Mouse (Mus musculus): ENCODE data around the gene Rps6ka2. TPM values are rescaled to one million over a fixed set of nuclear protein-coding genes. Genes with fewer than 3 reads are reported as not detected.
"Not testable (repeated sequence)": the region's sequence is repeated elsewhere in the genome, so short reads cannot be mapped to it uniquely, and the experiment has no call there.

Gene Rps6ka2
- polyA plus RNA-seq, 1 experiment = 15.0 TPM

GRCm38 (mm10) chr17:7170304-7171295 lies 685 bp downstream of the Rps6ka2 start:
- no peak for DNase-seq (ENCODE audit: low read depth)

GRCm38 (mm10) chr17:7173331-7174028 lies 3.6 kb downstream of the Rps6ka2 start:
- DNase-seq (ENCODE audit: low read depth) = no peak

GRCm38 (mm10) chr17:7175293-7175692 lies 5.4 kb downstream of the Rps6ka2 start:
- no peak for DNase-seq (ENCODE audit: low read depth)

- no peak for DNase-seq (ENCODE audit: low read depth)
These were observed 6.5 kb downstream of the Rps6ka2 start for GRCm38 (mm10) chr17:7176394-7176793.

GRCm38 (mm10) chr17:7178196-7178595 lies 8.3 kb downstream of the Rps6ka2 start:
- DNase-seq (ENCODE audit: low read depth) = no peak

- no peak for DNase-seq (ENCODE audit: low read depth)
These were observed 12.3 kb downstream of the Rps6ka2 start for GRCm38 (mm10) chr17:7182187-7182586.

- DNase-seq (ENCODE audit: low read depth) = not testable (repeated sequence)
These were observed 17.1 kb downstream of the Rps6ka2 start for GRCm38 (mm10) chr17:7187037-7187436.

GRCm38 (mm10) chr17:7189425-7189824 lies 19.5 kb downstream of the Rps6ka2 start:
- no peak for DNase-seq (ENCODE audit: low read depth)

- DNase-seq (ENCODE audit: low read depth) = no peak
These were observed 20.1 kb downstream of the Rps6ka2 start for GRCm38 (mm10) chr17:7189975-7190374.

GRCm38 (mm10) chr17:7194140-7194840 lies 24.4 kb downstream of the Rps6ka2 start:
- no peak for DNase-seq (ENCODE audit: low read depth)

GRCm38 (mm10) chr17:7197121-7197925 lies 27.4 kb downstream of the Rps6ka2 start:
- no peak for DNase-seq (ENCODE audit: low read depth)

GRCm38 (mm10) chr17:7204771-7205406 lies 35.0 kb downstream of the Rps6ka2 start:
- DNase-seq (ENCODE audit: low read depth) = no peak

GRCm38 (mm10) chr17:7206434-7207145 lies 36.7 kb downstream of the Rps6ka2 start:
- DNase-seq (ENCODE audit: low read depth) = no peak

- no peak for DNase-seq (ENCODE audit: low read depth)
These were observed 40.7 kb downstream of the Rps6ka2 start for GRCm38 (mm10) chr17:7210648-7211047.

GRCm38 (mm10) chr17:7211893-7212292 lies 42.0 kb downstream of the Rps6ka2 start:
- no peak for DNase-seq (ENCODE audit: low read depth)

GRCm38 (mm10) chr17:7213214-7213613 lies 43.3 kb downstream of the Rps6ka2 start:
- no peak for DNase-seq (ENCODE audit: low read depth)

- peak; percentile 17 for DNase-seq (ENCODE audit: low read depth)
These were observed 44.1 kb downstream of the Rps6ka2 start for GRCm38 (mm10) chr17:7214061-7214460.

GRCm38 (mm10) chr17:7217791-7218329 lies 47.9 kb downstream of the Rps6ka2 start:
- no peak for DNase-seq (ENCODE audit: low read depth)

- DNase-seq (ENCODE audit: low read depth) = no peak
These were observed 48.5 kb downstream of the Rps6ka2 start for GRCm38 (mm10) chr17:7218396-7218795.
